8 mouse cellular contexts compared by ENCODE assay signal in the genomic region with DNA sequence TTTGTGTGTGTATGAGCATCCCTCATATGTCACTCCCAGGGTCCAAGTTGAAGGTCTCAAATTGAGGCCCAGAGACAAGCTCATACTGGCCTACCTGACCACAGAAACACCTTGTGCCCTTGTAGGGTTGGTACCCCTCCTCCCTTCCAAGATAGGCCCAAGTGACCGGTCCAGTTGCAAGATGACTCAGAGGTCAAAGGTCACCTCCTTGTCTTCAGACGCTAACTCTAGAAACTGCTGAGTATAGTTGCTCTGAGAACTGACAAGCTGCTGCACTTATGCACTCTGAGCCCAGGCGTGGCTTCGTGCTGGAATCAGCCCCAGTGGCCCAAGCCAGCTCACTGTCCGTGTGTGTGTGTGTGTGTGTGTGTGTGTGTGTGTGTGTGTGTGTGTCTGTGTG. TPM values are rescaled to one million over a fixed set of nuclear protein-coding genes. Genes with fewer than 3 reads are reported as not detected.
A peak's percentile ranks its signal among the peaks of the same experiment; 100 is the strongest.
DNase-seq lines count a peak whose midpoint lies in the region; ATAC-seq and TF ChIP-seq lines count a peak whose summit lies in the region.

No protein-coding gene starts in this region.

- no peak overlapping the region for H3K27ac ChIP-seq in layer of hippocampus, adult 2 months
- H3K27ac ChIP-seq in midbrain, embryonic 16.5 days (ENCODE audit: low read length) = no peak overlapping the region

- H3K27me3 ChIP-seq in midbrain, embryonic 16.5 days (ENCODE audit: control insufficient read depth, insufficient read depth, low read depth, low read length) = no peaks in the 10 kb centered on the region

- H3K4me3 ChIP-seq in layer of hippocampus, adult 2 months = peak overlapping the region; percentile 93
- H3K4me3 ChIP-seq in midbrain, embryonic 16.5 days (ENCODE audit: low read depth, low read length) = peak overlapping the region; percentile 89

- ATAC-seq in midbrain, embryonic 16.5 days = no peak
- ATAC-seq in granulocyte monocyte progenitor cell, adult 5-6 weeks (replicated peaks; ENCODE audit: poor library complexity, severe bottlenecking) = no peak

- no peak for DNase-seq in layer of hippocampus, adult 2 months (ENCODE audit: low spot score in 2 of 2)
- no peak for DNase-seq in layer of hippocampus, postnatal 14 days (ENCODE audit: low spot score in 2 of 2)
- DNase-seq in embryo, embryonic 9.5 days (ENCODE audit: extremely low spot score) = peak; percentile 25
- peak; percentile 70 for DNase-seq in kidney, adult 18-20 months
- no peak for DNase-seq in frontal cortex, postnatal 14 days (ENCODE audit: low spot score in 2 of 2)
- no peak for DNase-seq in frontal cortex, postnatal 25 days (ENCODE audit: low spot score in 2 of 2)

- H3K4me1 ChIP-seq in midbrain, embryonic 16.5 days (ENCODE audit: control insufficient read depth, insufficient read depth, low read length) = peaks cover 27% of the 10 kb centered on the region

- H3K9ac ChIP-seq in midbrain, embryonic 16.5 days (ENCODE audit: low read depth, low read length) = peak overlapping the region; percentile 34; the same call in 1 of the 2 replicates

- H3K4me2 ChIP-seq in midbrain, embryonic 16.5 days (ENCODE audit: low read length) = peak overlapping the region; percentile 76

- H3K36me3 ChIP-seq in midbrain, embryonic 16.5 days (ENCODE audit: control insufficient read depth, insufficient read depth, low read length) = no peaks in the 10 kb centered on the region

- TF ChIP-seq CTCF in layer of hippocampus, adult 2 months (conservative IDR thresholded peaks at IDR 0.05) = no peak

- H3K9me3 ChIP-seq in midbrain, embryonic 16.5 days (replicated peaks; ENCODE audit: control insufficient read depth, low read length, poor library complexity, severe bottlenecking) = no peaks in the 10 kb centered on the region

- 38% methylated on average over 5 of the region's 5 CpGs for WGBS in midbrain, embryonic 16.5 days

RNA-seq across cellular contexts. Expression of a gene that starts 2.4 kb away (rescaled TPM):
- 10 to 100 TPM; 67.5 to 69.4 TPM for total RNA-seq in layer of hippocampus, adult 2 months (2021)
- total RNA-seq in layer of hippocampus, postnatal 14 days (2021) = 10 to 100 TPM; 58.5 to 59.7 TPM
- polyA plus RNA-seq in midbrain, embryonic 16.5 days (2015; fragmentation: Nextera tagmentation; extraction: Ambion mirVana) = 29.4 and 34.8 TPM in 2 replicates
- 1.2 and 1.3 TPM in 2 replicates for total RNA-seq in granulocyte monocyte progenitor cell, adult 5-6 weeks (2014; fragmentation: Nextera tagmentation)
- 0.30 and 3.0 TPM in 2 replicates for total RNA-seq in granulocyte monocyte progenitor cell, adult 5-6 weeks (2017)

Comparison
In these comparisons a context has a peak if more than half of its experiments do, and no peak if none do; other contexts are left out.
1. DNase-seq: peak in embryo, embryonic 9.5 days (single experiment) and kidney, adult 18-20 months (single experiment); none in layer of hippocampus, adult 2 months (0 of 2), layer of hippocampus, postnatal 14 days (0 of 2), frontal cortex, postnatal 14 days (0 of 2) and frontal cortex, postnatal 25 days (0 of 2).
2. RNA of a gene that starts 2.4 kb away (total RNA-seq): 67.5 to 69.4 TPM in layer of hippocampus, adult 2 months and 58.5 to 59.7 TPM in layer of hippocampus, postnatal 14 days; 0.30 to 3.0 TPM in granulocyte monocyte progenitor cell, adult 5-6 weeks; every median in the first group is over 10 times any median in the second.